Mouse (Mus musculus): ENCODE measurements around the gene Slc2a8. TPM values are rescaled to one million over a fixed set of nuclear protein-coding genes. Genes with fewer than 3 reads are reported as not detected.

The Slc2a8 gene
- polyA plus RNA-seq, 1 experiment from 2014 or later: 18.2 TPM

Other genes starting within 250 kb of the Slc2a8 start
- 3.2 and 4.6 TPM in 2 replicates for gene 6330409D20Rik, start 241.1 kb downstream of the Slc2a8 start, polyA plus RNA-seq (2014; fragmentation: Nextera tagmentation; extraction: Ambion mirVana)
- gene Tor2a, start 224.8 kb downstream of the Slc2a8 start, polyA plus RNA-seq (2014; fragmentation: Nextera tagmentation; extraction: Ambion mirVana): 50.5 and 51.1 TPM in 2 replicates
- 0.41 and 0.80 TPM in 2 replicates for gene Ttc16, start 206.4 kb downstream of the Slc2a8 start, polyA plus RNA-seq (2014; fragmentation: Nextera tagmentation; extraction: Ambion mirVana)
- 3.5 TPM in 2 replicates for gene Ptrh1, start 206.3 kb downstream of the Slc2a8 start, polyA plus RNA-seq (2014; fragmentation: Nextera tagmentation; extraction: Ambion mirVana)
- 0.38 and 0.39 TPM in 2 replicates for gene Cfap157, start 197.7 kb downstream of the Slc2a8 start, polyA plus RNA-seq (2014; fragmentation: Nextera tagmentation; extraction: Ambion mirVana)
- 240 and 245 TPM in 2 replicates for gene Stxbp1, start 134.8 kb downstream of the Slc2a8 start, polyA plus RNA-seq (2014; fragmentation: Nextera tagmentation; extraction: Ambion mirVana)
- gene Fam129b, start 106.0 kb downstream of the Slc2a8 start, polyA plus RNA-seq (2014; fragmentation: Nextera tagmentation; extraction: Ambion mirVana): 13.6 and 19.8 TPM in 2 replicates
- gene Rpl12, start 20.5 kb downstream of the Slc2a8 start, polyA plus RNA-seq (2014; fragmentation: Nextera tagmentation; extraction: Ambion mirVana): 105 and 110 TPM in 2 replicates
- gene Lrsam1, start 20.5 kb downstream of the Slc2a8 start, polyA plus RNA-seq (2014; fragmentation: Nextera tagmentation; extraction: Ambion mirVana): 19.8 and 20.2 TPM in 2 replicates
- gene Garnl3, start 149.6 kb upstream of the Slc2a8 start, polyA plus RNA-seq (2014; fragmentation: Nextera tagmentation; extraction: Ambion mirVana): 44.4 and 51.1 TPM in 2 replicates
- 2.1 and 10.1 TPM in 2 replicates for gene Angptl2, start 234.0 kb upstream of the Slc2a8 start, polyA plus RNA-seq (2014; fragmentation: Nextera tagmentation; extraction: Ambion mirVana)